In genomic region chr1:92791070-92791831, GRCm38 (mm10) we compare ENCODE assay signal across 8 mouse cellular contexts. TPM values are rescaled to one million over a fixed set of nuclear protein-coding genes. Genes with fewer than 3 reads are reported as not detected.
DNase-seq lines count a peak whose midpoint lies in the region; ATAC-seq and TF ChIP-seq lines count a peak whose summit lies in the region.

No protein-coding gene starts in this region.

- WGBS in forebrain, embryonic 15.5 days, result 4% methylated on average over 10 of the region's 10 CpGs
- WGBS in midbrain, embryonic 13.5 days, result 6% methylated on average over 10 of the region's 10 CpGs

- H3K9ac ChIP-seq in forebrain, embryonic 15.5 days (replicated peaks), result 0 out of 2 replicates have a peak overlapping the region, but pooled peaks have one; percentile 13
- no peak overlapping the region; the same call in 1 of the 2 replicates for H3K9ac ChIP-seq in midbrain, embryonic 13.5 days (replicated peaks)

- peak overlapping the region; percentile 2; the same call in 1 of the 2 replicates for H3K4me3 ChIP-seq in gastrocnemius, adult 2 months
- no peak overlapping the region for H3K4me3 ChIP-seq in forebrain, embryonic 15.5 days
- H3K4me3 ChIP-seq in midbrain, embryonic 13.5 days (replicated peaks), result no peak overlapping the region

- H3K4me1 ChIP-seq in forebrain, embryonic 15.5 days, result peaks cover 11% of the 10 kb centered on the region
- peaks cover 19% of the 10 kb centered on the region for H3K4me1 ChIP-seq in midbrain, embryonic 13.5 days (replicated peaks)

- peak overlapping the region; percentile 25; the same call in 1 of the 2 replicates for H3K4me2 ChIP-seq in forebrain, embryonic 15.5 days (replicated peaks)
- peak overlapping the region; percentile 38 for H3K4me2 ChIP-seq in midbrain, embryonic 13.5 days (replicated peaks)

- peak overlapping the region; percentile 44 for H3K27ac ChIP-seq in gastrocnemius, adult 2 months
- no peak overlapping the region for H3K27ac ChIP-seq in forebrain, embryonic 15.5 days (replicated peaks)
- no peak overlapping the region for H3K27ac ChIP-seq in midbrain, embryonic 13.5 days

- no peak for TF ChIP-seq CTCF in gastrocnemius, adult 2 months (IDR thresholded peaks at IDR 0.05)

- H3K9me3 ChIP-seq in forebrain, embryonic 15.5 days, result no peaks in the 10 kb centered on the region
- no peaks in the 10 kb centered on the region for H3K9me3 ChIP-seq in midbrain, embryonic 13.5 days

- DNase-seq in gastrocnemius, adult 2 months, result peak; percentile 58
- no peak for DNase-seq in gastrocnemius, postnatal 36 days
- DNase-seq in hindlimb bud, embryonic 11.5 days (ENCODE audit: extremely low spot score, low read depth, low spot score), result peak; percentile 77
- no peak for DNase-seq in cerebellum, postnatal 4 days (ENCODE audit: low spot score in 2 of 2)
- no peak for DNase-seq in frontal cortex, postnatal 14 days (ENCODE audit: low spot score in 2 of 2)

- no peaks in the 10 kb centered on the region for H3K27me3 ChIP-seq in forebrain, embryonic 15.5 days
- no peaks in the 10 kb centered on the region for H3K27me3 ChIP-seq in midbrain, embryonic 13.5 days

- H3K36me3 ChIP-seq in forebrain, embryonic 15.5 days, result no peaks in the 10 kb centered on the region
- no peaks in the 10 kb centered on the region for H3K36me3 ChIP-seq in midbrain, embryonic 13.5 days

- intact Hi-C loops in gastrocnemius, adult 2 months (cut with DNase I), result loop anchor here (2.0 kb wide), 1 partner anchor 38 kb away; no protein-coding TSS in a partner anchor
- intact Hi-C loops in gastrocnemius, postnatal 36 days (cut with DNase I), result loop anchor here (5.0 kb wide), 1 partner anchor 36 kb away; no protein-coding TSS in a partner anchor

- peak; percentile 77 for ATAC-seq in forebrain, embryonic 15.5 days (replicated peaks)
- peak; percentile 70 for ATAC-seq in midbrain, embryonic 13.5 days
- ATAC-seq in erythroblast, adult 5-6 weeks (replicated peaks; ENCODE audit: low FRiP score, poor library complexity, severe bottlenecking), result no peak

RNA-seq across cellular contexts. Expression of gene Gpc1, which starts 40.2 kb away (rescaled TPM):
- 100 to 1,000 TPM; 214 to 256 TPM for total RNA-seq in gastrocnemius, adult 2 months (2021)
- total RNA-seq in gastrocnemius, postnatal 36 days (2021), result 100 to 1,000 TPM; 244 to 266 TPM
- 83.9 and 86.1 TPM in 2 replicates for polyA plus RNA-seq in forebrain, embryonic 15.5 days (2015; fragmentation: Nextera tagmentation; extraction: Ambion mirVana)
- polyA plus RNA-seq in midbrain, embryonic 13.5 days (2015; fragmentation: Nextera tagmentation; extraction: Ambion mirVana), result 55.8 and 67.7 TPM in 2 replicates
- total RNA-seq in erythroblast, adult 5-6 weeks (2015; ENCODE audit: low replicate concordance), result 8.2 and 9.6 TPM in 2 replicates
- total RNA-seq in erythroblast, adult 5-6 weeks (2017; ENCODE audit: low replicate concordance), result 6.8 and 7.4 TPM in 2 replicates

Comparison
In these comparisons a context has a peak if more than half of its experiments do, and no peak if none do; other contexts are left out.
1. DNase-seq: peak in gastrocnemius, adult 2 months (single experiment) and hindlimb bud, embryonic 11.5 days (single experiment); none in gastrocnemius, postnatal 36 days (0 of 2), cerebellum, postnatal 4 days (0 of 2) and frontal cortex, postnatal 14 days (0 of 2).
2. RNA of gene Gpc1, which starts 40.2 kb away (total RNA-seq): 244 to 266 TPM in gastrocnemius, postnatal 36 days and 214 to 256 TPM in gastrocnemius, adult 2 months; 6.8 to 9.6 TPM in erythroblast, adult 5-6 weeks; every median in the first group is over 10 times any median in the second.